8 mouse cellular contexts compared by ENCODE assay signal in the genomic region with DNA sequence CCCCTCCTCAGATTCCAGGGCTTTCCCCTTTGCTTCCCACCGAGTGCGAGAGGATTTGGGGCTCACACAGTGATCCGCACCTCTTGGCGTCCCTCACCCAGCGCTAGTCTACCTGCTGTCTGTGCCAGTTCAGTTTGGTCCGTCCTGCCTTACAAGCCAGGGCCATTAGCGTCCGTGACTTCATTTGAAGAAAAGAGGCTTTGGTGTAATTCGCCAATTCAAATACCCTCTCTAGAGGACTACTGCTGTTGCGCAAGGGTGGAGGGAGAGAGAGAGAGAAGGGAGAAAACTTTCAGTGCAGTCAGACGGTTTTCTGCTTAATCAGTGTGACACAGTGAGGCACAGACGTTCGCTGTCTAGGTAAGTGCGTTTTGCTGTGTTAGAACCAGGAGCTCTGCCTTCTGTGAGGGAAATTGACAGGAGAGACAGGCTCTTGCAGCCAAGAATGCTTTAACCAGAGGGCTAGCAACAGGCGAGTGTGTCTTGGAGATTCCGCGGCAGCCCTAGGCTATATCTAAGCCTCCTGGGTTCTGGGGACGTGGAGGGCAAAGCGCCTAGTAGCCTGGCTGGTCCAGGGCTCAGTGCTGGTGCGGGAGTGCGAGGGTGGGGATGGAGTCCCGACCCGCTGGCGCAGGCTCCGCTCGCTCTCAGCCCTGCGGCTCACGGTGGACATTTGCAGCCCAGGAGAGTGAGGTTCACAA. TPM values are rescaled to one million over a fixed set of nuclear protein-coding genes. Genes with fewer than 3 reads are reported as not detected.
DNase-seq lines count a peak whose midpoint lies in the region; ATAC-seq and TF ChIP-seq lines count a peak whose summit lies in the region.

No protein-coding gene starts in this region.

- no peak for TF ChIP-seq CTCF in brain, embryonic 14.5 days (IDR thresholded peaks at IDR 0.05; ENCODE audit: borderline replicate concordance, extremely low read depth, insufficient read depth, insufficient read length)
- TF ChIP-seq CTCF in stomach, postnatal 0 days (IDR thresholded peaks at IDR 0.05; ENCODE audit: low read depth), result no peak

- peak overlapping the region; percentile 45 for H3K4me3 ChIP-seq in forebrain, embryonic 11.5 days (ENCODE audit: low read depth, low read length)
- H3K4me3 ChIP-seq in stomach, postnatal 0 days (ENCODE audit: low read depth, low read length), result peak overlapping the region; percentile 46

- WGBS in forebrain, embryonic 11.5 days, result under 1% methylated on average over 28 of the region's 28 CpGs
- WGBS in stomach, postnatal 0 days, result under 1% methylated on average over 28 of the region's 28 CpGs

- DNase-seq in layer of hippocampus, adult 11-12 months (ENCODE audit: low spot score), result peak; percentile 13
- DNase-seq in layer of hippocampus, adult 9-11 months, result no peak
- peak; percentile 78 for DNase-seq in brain, embryonic 14.5 days (ENCODE audit: low read depth)
- DNase-seq in forebrain, embryonic 11.5 days (ENCODE audit: low spot score), result peak; percentile 73
- peak; percentile 44 to 48 for DNase-seq in layer of hippocampus, postnatal 10 days (ENCODE audit: low spot score in 2 of 2)
- peak; percentile 34 for DNase-seq in mesoderm, embryonic 11.5 days (ENCODE audit: low read depth, low spot score)
- DNase-seq in stomach, postnatal 0 days (ENCODE audit: low spot score), result peak; percentile 25
- DNase-seq in spleen, postnatal 10 days (ENCODE audit: low spot score in 2 of 2), result no peak

- H3K9me3 ChIP-seq in forebrain, embryonic 11.5 days (ENCODE audit: control insufficient read depth, low read length), result no peaks in the 10 kb centered on the region
- no peaks in the 10 kb centered on the region for H3K9me3 ChIP-seq in stomach, postnatal 0 days (ENCODE audit: control insufficient read depth, low read length)

- peaks cover 10% of the 10 kb centered on the region; the same call in 1 of the 2 replicates for H3K27me3 ChIP-seq in forebrain, embryonic 11.5 days (ENCODE audit: control insufficient read depth, insufficient read depth, low read length)
- no peaks in the 10 kb centered on the region for H3K27me3 ChIP-seq in stomach, postnatal 0 days (ENCODE audit: control insufficient read depth, insufficient read depth, low read length)

- ATAC-seq in forebrain, embryonic 11.5 days (replicated peaks; ENCODE audit: low FRiP score), result peak; percentile 81
- ATAC-seq in stomach, postnatal 0 days (ENCODE audit: low FRiP score, low TSS enrichment), result no peak; the same call in 1 of the 2 replicates

- H3K4me2 ChIP-seq in forebrain, embryonic 11.5 days (ENCODE audit: low read depth, low read length, severe bottlenecking), result peak overlapping the region; percentile 86
- H3K4me2 ChIP-seq in stomach, postnatal 0 days (replicated peaks; ENCODE audit: low read depth), result peak overlapping the region; percentile 75

- peak overlapping the region; percentile 57 for H3K9ac ChIP-seq in forebrain, embryonic 11.5 days (ENCODE audit: low read length)
- peak overlapping the region; percentile 38 for H3K9ac ChIP-seq in stomach, postnatal 0 days (ENCODE audit: low read length)

- no peaks in the 10 kb centered on the region for H3K4me1 ChIP-seq in forebrain, embryonic 11.5 days (replicated peaks; ENCODE audit: control insufficient read depth, insufficient read depth, low read length)
- H3K4me1 ChIP-seq in stomach, postnatal 0 days (replicated peaks; ENCODE audit: control insufficient read depth, insufficient read depth), result 0 out of 2 replicates have a peak, but pooled peaks cover 3% of the 10 kb centered on the region

- H3K36me3 ChIP-seq in forebrain, embryonic 11.5 days (ENCODE audit: control insufficient read depth, insufficient read depth, low read length), result no peaks in the 10 kb centered on the region
- no peaks in the 10 kb centered on the region for H3K36me3 ChIP-seq in stomach, postnatal 0 days (ENCODE audit: control insufficient read depth, insufficient read depth, low read length)

- no peak overlapping the region for H3K27ac ChIP-seq in forebrain, embryonic 11.5 days (ENCODE audit: low read depth, low read length)
- no peak overlapping the region for H3K27ac ChIP-seq in stomach, postnatal 0 days (replicated peaks)

- no peak for TF ChIP-seq EP300 in stomach, postnatal 0 days (optimal IDR thresholded peaks at IDR 0.05)

- no peak for TF ChIP-seq POLR2A in brain, embryonic 14.5 days (IDR thresholded peaks at IDR 0.05; ENCODE audit: borderline replicate concordance, extremely low read depth, insufficient read depth, insufficient read length, poor library complexity, severe bottlenecking)

RNA-seq across cellular contexts. Expression of a gene that starts 3.0 kb away (rescaled TPM):
- 8.8 and 14.1 TPM in 2 replicates for polyA plus RNA-seq in brain, embryonic 14.5 days (2012; rRNA removed)
- polyA plus RNA-seq in forebrain, embryonic 11.5 days (2014; fragmentation: Nextera tagmentation; extraction: Ambion mirVana), result 2.1 and 2.8 TPM in 2 replicates
- total RNA-seq in layer of hippocampus, postnatal 10 days (2021), result 10 to 100 TPM; 32.5 to 39.9 TPM
- polyA plus RNA-seq in stomach, postnatal 0 days (2015; fragmentation: Nextera tagmentation; extraction: Ambion mirVana), result 0.69 and 0.73 TPM in 2 replicates

Comparison
In these comparisons a context has a peak if more than half of its experiments do, and no peak if none do; other contexts are left out.
1. DNase-seq: peak in layer of hippocampus, adult 11-12 months (single experiment), brain, embryonic 14.5 days (single experiment), forebrain, embryonic 11.5 days (single experiment), layer of hippocampus, postnatal 10 days (2 of 2), mesoderm, embryonic 11.5 days (single experiment) and stomach, postnatal 0 days (single experiment); none in layer of hippocampus, adult 9-11 months (single experiment) and spleen, postnatal 10 days (0 of 2).